In the genomic region with DNA sequence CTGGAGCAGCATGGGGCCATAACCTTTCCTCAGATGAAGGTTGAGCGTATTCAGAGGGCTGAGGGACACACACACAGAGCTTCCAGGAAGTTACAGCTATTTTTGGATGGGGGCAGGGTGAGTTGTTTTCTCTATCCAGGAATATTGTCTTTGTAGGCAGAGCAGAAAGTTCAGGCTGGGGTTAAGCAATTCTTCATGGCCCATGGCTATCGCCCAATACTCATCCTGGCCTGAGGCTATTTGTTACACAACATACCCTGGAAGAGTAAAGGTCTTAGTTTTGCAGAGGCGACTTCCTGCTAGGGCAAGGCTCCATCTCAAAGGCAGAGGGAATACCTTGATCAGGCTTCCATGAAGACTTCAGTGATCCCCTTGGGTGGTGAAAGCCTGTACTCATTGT, we compare ENCODE assay signal across 15 mouse cellular contexts. TPM values are rescaled to one million over a fixed set of nuclear protein-coding genes. Genes with fewer than 3 reads are reported as not detected.
DNase-seq lines count a peak whose midpoint lies in the region; ATAC-seq lines count a peak whose summit lies in the region.
"Had no signal": no experiment of that assay in that cellular context is flagged by ENCODE, and none has a peak within 500 bp of the region (broad histone marks: within the 10 kb centered on the region; RNA-seq: fewer than 3 reads in every experiment).

No protein-coding gene starts in this region.

- no peak overlapping the region for H3K9ac ChIP-seq in heart, embryonic 12.5 days
- H3K9ac ChIP-seq in midbrain, embryonic 11.5 days (ENCODE audit: low read length), result no peak overlapping the region
- H3K9ac ChIP-seq in midbrain, embryonic 13.5 days (replicated peaks), result no peak overlapping the region
- no peak overlapping the region for H3K9ac ChIP-seq in liver, embryonic 15.5 days
- H3K9ac ChIP-seq: heart, embryonic 13.5 days; hindbrain, embryonic 15.5 days; limb, embryonic 15.5 days; neural tube, embryonic 12.5 days had no signal

- 85% methylated on average over 3 of the region's 3 CpGs for WGBS in heart, embryonic 10.5 days
- 79% methylated on average over 3 of the region's 3 CpGs for WGBS in heart, embryonic 12.5 days
- 77% methylated on average over 3 of the region's 3 CpGs for WGBS in midbrain, embryonic 11.5 days
- 84% methylated on average over 3 of the region's 3 CpGs for WGBS in midbrain, embryonic 13.5 days
- 59% methylated on average over 3 of the region's 3 CpGs for WGBS in liver, embryonic 15.5 days (ENCODE audit: insufficient replicate concordance)
- WGBS in forebrain, embryonic 10.5 days, result 80% methylated on average over 3 of the region's 3 CpGs

- no peaks in the 10 kb centered on the region; the same call in 1 of the 2 replicates for H3K9me3 ChIP-seq in heart, embryonic 10.5 days
- H3K9me3 ChIP-seq in heart, embryonic 12.5 days (replicated peaks), result peaks cover 6% of the 10 kb centered on the region
- H3K9me3 ChIP-seq in midbrain, embryonic 11.5 days (ENCODE audit: control insufficient read depth, low read length), result no peaks in the 10 kb centered on the region; the same call in 1 of the 2 replicates
- H3K9me3 ChIP-seq in midbrain, embryonic 13.5 days, result no peaks in the 10 kb centered on the region; the same call in 1 of the 2 replicates
- no peaks in the 10 kb centered on the region for H3K9me3 ChIP-seq in liver, embryonic 15.5 days (replicated peaks)
- H3K9me3 ChIP-seq in forebrain, embryonic 10.5 days, result 0 out of 2 replicates have a peak, but pooled peaks cover 3% of the 10 kb centered on the region
- H3K9me3 ChIP-seq: hindbrain, embryonic 15.5 days; limb, embryonic 15.5 days had no signal

- H3K27ac ChIP-seq in heart, embryonic 10.5 days, result no peak overlapping the region
- H3K27ac ChIP-seq in heart, embryonic 12.5 days (ENCODE audit: poor library complexity, severe bottlenecking), result no peak overlapping the region
- no peak overlapping the region for H3K27ac ChIP-seq in midbrain, embryonic 11.5 days (ENCODE audit: low read depth, low read length)
- H3K27ac ChIP-seq in midbrain, embryonic 13.5 days, result no peak overlapping the region
- peak overlapping the region; percentile 56 for H3K27ac ChIP-seq in liver, embryonic 15.5 days (replicated peaks)
- no peak overlapping the region for H3K27ac ChIP-seq in forebrain, embryonic 10.5 days
- H3K27ac ChIP-seq: heart, embryonic 13.5 days; hindbrain, embryonic 15.5 days; limb, embryonic 15.5 days; neural tube, embryonic 12.5 days had no signal

- no peak overlapping the region for H3K4me2 ChIP-seq in heart, embryonic 12.5 days
- no peak overlapping the region for H3K4me2 ChIP-seq in midbrain, embryonic 11.5 days
- no peak overlapping the region for H3K4me2 ChIP-seq in midbrain, embryonic 13.5 days (replicated peaks)
- H3K4me2 ChIP-seq in liver, embryonic 15.5 days, result 0 out of 2 replicates have a peak overlapping the region, but pooled peaks have one; percentile 23
- H3K4me2 ChIP-seq: heart, embryonic 13.5 days; hindbrain, embryonic 15.5 days; limb, embryonic 15.5 days; neural tube, embryonic 12.5 days had no signal

- H3K36me3 ChIP-seq in heart, embryonic 10.5 days, result no peaks in the 10 kb centered on the region
- no peaks in the 10 kb centered on the region for H3K36me3 ChIP-seq in heart, embryonic 12.5 days
- H3K36me3 ChIP-seq in midbrain, embryonic 11.5 days (ENCODE audit: control insufficient read depth, insufficient read depth, low read length), result no peaks in the 10 kb centered on the region
- no peaks in the 10 kb centered on the region for H3K36me3 ChIP-seq in midbrain, embryonic 13.5 days
- H3K36me3 ChIP-seq in liver, embryonic 15.5 days (replicated peaks), result no peaks in the 10 kb centered on the region
- H3K36me3 ChIP-seq in forebrain, embryonic 10.5 days (replicated peaks), result no peaks in the 10 kb centered on the region
- H3K36me3 ChIP-seq: heart, embryonic 13.5 days; hindbrain, embryonic 15.5 days; limb, embryonic 15.5 days; neural tube, embryonic 12.5 days had no signal

- no peak overlapping the region for H3K4me3 ChIP-seq in heart, embryonic 10.5 days
- H3K4me3 ChIP-seq in heart, embryonic 12.5 days, result no peak overlapping the region
- H3K4me3 ChIP-seq in midbrain, embryonic 11.5 days (ENCODE audit: low read depth, low read length), result no peak overlapping the region
- H3K4me3 ChIP-seq in midbrain, embryonic 13.5 days (replicated peaks), result no peak overlapping the region
- H3K4me3 ChIP-seq in liver, embryonic 15.5 days (replicated peaks), result no peak overlapping the region
- H3K4me3 ChIP-seq in forebrain, embryonic 10.5 days, result no peak overlapping the region
- H3K4me3 ChIP-seq: heart, embryonic 13.5 days; hindbrain, embryonic 15.5 days; limb, embryonic 15.5 days; neural tube, embryonic 12.5 days had no signal

- peak; percentile 17 for DNase-seq in heart, embryonic 10.5 days (ENCODE audit: low spot score)
- DNase-seq in midbrain, embryonic 11.5 days (ENCODE audit: low spot score, missing footprints), result peak; percentile 53
- no peak for DNase-seq in urinary bladder, postnatal 14 days (ENCODE audit: low spot score)
- DNase-seq in forebrain, embryonic 10.5 days (ENCODE audit: extremely low spot score, low spot score), result no peak
- DNase-seq: cerebellum, postnatal 10 days; gastrocnemius, postnatal 25 days; heart, postnatal 36 days; lung, postnatal 36 days had no signal

- H3K27me3 ChIP-seq in heart, embryonic 10.5 days (ENCODE audit: insufficient read depth, poor library complexity, severe bottlenecking), result no peaks in the 10 kb centered on the region
- no peaks in the 10 kb centered on the region for H3K27me3 ChIP-seq in heart, embryonic 12.5 days (replicated peaks)
- no peaks in the 10 kb centered on the region for H3K27me3 ChIP-seq in midbrain, embryonic 11.5 days (ENCODE audit: control insufficient read depth, insufficient read depth, low read length)
- no peaks in the 10 kb centered on the region for H3K27me3 ChIP-seq in midbrain, embryonic 13.5 days
- H3K27me3 ChIP-seq in liver, embryonic 15.5 days, result no peaks in the 10 kb centered on the region
- no peaks in the 10 kb centered on the region for H3K27me3 ChIP-seq in forebrain, embryonic 10.5 days (ENCODE audit: poor library complexity, severe bottlenecking)
- H3K27me3 ChIP-seq: heart, embryonic 13.5 days; hindbrain, embryonic 15.5 days; limb, embryonic 15.5 days; neural tube, embryonic 12.5 days had no signal

- ATAC-seq in heart, embryonic 12.5 days (ENCODE audit: insufficient number of reproducible peaks, low FRiP score), result no peak
- no peak for ATAC-seq in midbrain, embryonic 11.5 days (ENCODE audit: low FRiP score)
- ATAC-seq in midbrain, embryonic 13.5 days, result no peak
- peak; percentile 91 for ATAC-seq in liver, embryonic 15.5 days (ENCODE audit: insufficient read depth)

- H3K4me1 ChIP-seq in heart, embryonic 10.5 days, result no peaks in the 10 kb centered on the region
- H3K4me1 ChIP-seq in heart, embryonic 12.5 days (replicated peaks), result no peaks in the 10 kb centered on the region
- H3K4me1 ChIP-seq in midbrain, embryonic 11.5 days (ENCODE audit: control insufficient read depth, insufficient read depth, low read length), result no peaks in the 10 kb centered on the region
- H3K4me1 ChIP-seq in midbrain, embryonic 13.5 days (replicated peaks), result no peaks in the 10 kb centered on the region
- no peaks in the 10 kb centered on the region for H3K4me1 ChIP-seq in liver, embryonic 15.5 days (replicated peaks)
- no peaks in the 10 kb centered on the region for H3K4me1 ChIP-seq in forebrain, embryonic 10.5 days
- H3K4me1 ChIP-seq: heart, embryonic 13.5 days; hindbrain, embryonic 15.5 days; limb, embryonic 15.5 days; neural tube, embryonic 12.5 days had no signal

RNA-seq across cellular contexts. Expression of a gene that starts 15.3 kb away (rescaled TPM):
- polyA plus RNA-seq in heart, embryonic 10.5 days (2016; fragmentation: Nextera tagmentation; extraction: Ambion mirVana), result 1.1 and 1.3 TPM in 2 replicates
- polyA plus RNA-seq in heart, embryonic 12.5 days (2016; fragmentation: Nextera tagmentation; extraction: Ambion mirVana), result 1.4 and 1.6 TPM in 2 replicates
- polyA plus RNA-seq in midbrain, embryonic 11.5 days (2014; fragmentation: Nextera tagmentation; extraction: Ambion mirVana), result 2.0 and 2.3 TPM in 2 replicates
- polyA plus RNA-seq in midbrain, embryonic 13.5 days (2015; fragmentation: Nextera tagmentation; extraction: Ambion mirVana), result 3.4 and 4.0 TPM in 2 replicates
- polyA plus RNA-seq in liver, embryonic 15.5 days (2015; fragmentation: Nextera tagmentation; extraction: Ambion mirVana), result 0.48 and 0.77 TPM in 2 replicates
- polyA plus RNA-seq in forebrain, embryonic 10.5 days (2016; fragmentation: Nextera tagmentation; extraction: Ambion mirVana), result 1.7 and 2.2 TPM in 2 replicates

RNA-seq across cellular contexts. Expression of a gene that starts 15.4 kb away (rescaled TPM):
- polyA plus RNA-seq in heart, embryonic 10.5 days (2016; fragmentation: Nextera tagmentation; extraction: Ambion mirVana), result 139 and 334 TPM in 2 replicates
- polyA plus RNA-seq in heart, embryonic 12.5 days (2016; fragmentation: Nextera tagmentation; extraction: Ambion mirVana), result 213 and 235 TPM in 2 replicates
- polyA plus RNA-seq in midbrain, embryonic 11.5 days (2014; fragmentation: Nextera tagmentation; extraction: Ambion mirVana), result 282 and 289 TPM in 2 replicates
- polyA plus RNA-seq in midbrain, embryonic 13.5 days (2015; fragmentation: Nextera tagmentation; extraction: Ambion mirVana), result 135 and 217 TPM in 2 replicates
- polyA plus RNA-seq in liver, embryonic 15.5 days (2015; fragmentation: Nextera tagmentation; extraction: Ambion mirVana), result 70.5 and 75.0 TPM in 2 replicates
- 200 and 207 TPM in 2 replicates for polyA plus RNA-seq in forebrain, embryonic 10.5 days (2016; fragmentation: Nextera tagmentation; extraction: Ambion mirVana)

RNA-seq across cellular contexts. Expression of a gene that starts 45.3 kb away (rescaled TPM):
- polyA plus RNA-seq in heart, embryonic 10.5 days (2016; fragmentation: Nextera tagmentation; extraction: Ambion mirVana), result 116 and 157 TPM in 2 replicates
- polyA plus RNA-seq in heart, embryonic 12.5 days (2016; fragmentation: Nextera tagmentation; extraction: Ambion mirVana), result 112 and 117 TPM in 2 replicates
- 289 and 297 TPM in 2 replicates for polyA plus RNA-seq in midbrain, embryonic 11.5 days (2014; fragmentation: Nextera tagmentation; extraction: Ambion mirVana)
- polyA plus RNA-seq in midbrain, embryonic 13.5 days (2015; fragmentation: Nextera tagmentation; extraction: Ambion mirVana), result 270 and 276 TPM in 2 replicates
- 46.6 and 47.0 TPM in 2 replicates for polyA plus RNA-seq in liver, embryonic 15.5 days (2015; fragmentation: Nextera tagmentation; extraction: Ambion mirVana)
- 246 and 247 TPM in 2 replicates for polyA plus RNA-seq in forebrain, embryonic 10.5 days (2016; fragmentation: Nextera tagmentation; extraction: Ambion mirVana)

RNA-seq across cellular contexts. Expression of a gene that starts 45.6 kb away (rescaled TPM):
- 34.1 and 46.5 TPM in 2 replicates for polyA plus RNA-seq in heart, embryonic 10.5 days (2016; fragmentation: Nextera tagmentation; extraction: Ambion mirVana)
- polyA plus RNA-seq in heart, embryonic 12.5 days (2016; fragmentation: Nextera tagmentation; extraction: Ambion mirVana), result 26.0 and 26.9 TPM in 2 replicates
- polyA plus RNA-seq in midbrain, embryonic 11.5 days (2014; fragmentation: Nextera tagmentation; extraction: Ambion mirVana), result 43.2 and 44.5 TPM in 2 replicates
- polyA plus RNA-seq in midbrain, embryonic 13.5 days (2015; fragmentation: Nextera tagmentation; extraction: Ambion mirVana), result 39.4 and 40.5 TPM in 2 replicates
- polyA plus RNA-seq in liver, embryonic 15.5 days (2015; fragmentation: Nextera tagmentation; extraction: Ambion mirVana), result 15.4 and 17.2 TPM in 2 replicates
- polyA plus RNA-seq in forebrain, embryonic 10.5 days (2016; fragmentation: Nextera tagmentation; extraction: Ambion mirVana), result 62.8 and 66.9 TPM in 2 replicates

Comparison
In these comparisons a context has a peak if more than half of its experiments do, and no peak if none do; other contexts are left out.
1. DNase-seq: peak in heart, embryonic 10.5 days (single experiment) and midbrain, embryonic 11.5 days (single experiment); none in urinary bladder, postnatal 14 days (single experiment) and forebrain, embryonic 10.5 days (single experiment).